Mouse (Mus musculus): ENCODE data around the gene Il1rn. TPM values are rescaled to one million over a fixed set of nuclear protein-coding genes. Genes with fewer than 3 reads are reported as not detected.

Gene Il1rn
- 0.44 TPM for polyA plus RNA-seq (2017; shearing (Covaris generic))

GRCm38 (mm10) chr2:24336545-24336944, at the start of gene Il1rn:
Gene Il1rn (plus strand): TSS chr2:24336853.

GRCm38 (mm10) chr2:24290896-24291295, 45.8 kb upstream of the Il1rn start, which contains the start of gene Il1f10:
Gene Il1f10 (plus strand): TSS chr2:24291196.

GRCm38 (mm10) chr2:24367030-24367894, 30.6 kb downstream of the Il1rn start, which contains the start of gene Psd4:
Gene Psd4 (plus strand): TSS chr2:24367580.

Other genes starting within 250 kb of the Il1rn start
- not detected for gene Tbpl2, start 240.3 kb upstream of the Il1rn start, polyA plus RNA-seq (2017; shearing (Covaris generic))
- gene Il1f8, start 183.7 kb upstream of the Il1rn start, polyA plus RNA-seq (2017; shearing (Covaris generic)) = not detected
- not detected for gene Il1f9, start 150.4 kb upstream of the Il1rn start, polyA plus RNA-seq (2017; shearing (Covaris generic))
- gene Il1f6, start 121.4 kb upstream of the Il1rn start, polyA plus RNA-seq (2017; shearing (Covaris generic)) = not detected
- gene Il1f5, start 59.9 kb upstream of the Il1rn start, polyA plus RNA-seq (2017; shearing (Covaris generic)) = not detected
- gene Il1f10, start 45.7 kb upstream of the Il1rn start, polyA plus RNA-seq (2017; shearing (Covaris generic)) = not detected
- 107 TPM for gene Psd4, start 30.7 kb downstream of the Il1rn start, polyA plus RNA-seq (2017; shearing (Covaris generic))
- 0.60 TPM for gene Pax8, start 138.7 kb downstream of the Il1rn start, polyA plus RNA-seq (2017; shearing (Covaris generic))